Mouse (Mus musculus) lung, embryonic 16.5 days (tissue): Measurements from ENCODE around the gene Mgll. TPM values are rescaled to one million over a fixed set of nuclear protein-coding genes. Genes with fewer than 3 reads are reported as not detected.
A peak's percentile ranks its signal among the peaks of the same experiment; 100 is the strongest.

Source experiments
- ATAC-seq: fragments of 200-750 bp; cut with Nextera tagmentation; 2 replicates; pipeline ENCODE4 v1.8.0; 2017; ENCODE audit warnings: low read depth, mild to moderate bottlenecking, moderate library complexity
- H3K27ac ChIP-seq: fragments of 300-500 bp; sonication (generic); 2 replicates; pipeline ENCODE4 v1.5.1; 2014; ENCODE audit warnings: mild to moderate bottlenecking, control low read depth, low read length
- H3K27me3 ChIP-seq: fragments of 300-500 bp; sonication (generic); 2 replicates; pipeline ENCODE4 v1.6.1; 2014; ENCODE audit warnings: low read depth, low read length, mixed read lengths; ENCODE audit not compliant: control insufficient read depth, insufficient read depth
- H3K36me3 ChIP-seq: fragments of 300-500 bp; sonication (generic); 2 replicates; pipeline ENCODE4 v1.6.1; 2014; ENCODE audit warnings: low read length; ENCODE audit not compliant: control insufficient read depth, insufficient read depth
- H3K4me1 ChIP-seq: fragments of 300-500 bp; sonication (generic); replicated peaks from 2 replicates; pipeline ENCODE4 v1.6.1; 2014; ENCODE audit warnings: low read length, mixed read lengths; ENCODE audit not compliant: control insufficient read depth, insufficient read depth
- H3K4me2 ChIP-seq: fragments of 300-500 bp; sonication (generic); 2 replicates; pipeline ENCODE4 v1.6.1; 2014; ENCODE audit warnings: low read depth, low read length, control low read depth
- H3K4me3 ChIP-seq: fragments of 300-500 bp; sonication (generic); 2 replicates; pipeline ENCODE4 v1.5.1; 2014; ENCODE audit warnings: mild to moderate bottlenecking, low read length, control low read depth
- H3K9ac ChIP-seq: fragments of 300-500 bp; sonication (generic); 2 replicates; pipeline ENCODE4 v1.6.1; 2014; ENCODE audit warnings: low read length, control low read depth
- H3K9me3 ChIP-seq: fragments of 300-500 bp; sonication (generic); 2 replicates; pipeline ENCODE4 v1.6.1; 2016; ENCODE audit warnings: low read length; ENCODE audit not compliant: control insufficient read depth
- WGBS: fragments of 180-500 bp; shearing (Covaris S2); extraction: QIAGEN DNeasy Blood & Tissue Kit; methylation state at CpG from one replicate; pipeline ENCODE4 v1.1.7; 2014; 5-methylcytosine and 5-hydroxymethylcytosine counted together
- polyA plus RNA-seq: library from polyadenylated mRNA; unstranded; fragments of >200 nt; fragmentation: Nextera tagmentation; extraction: Ambion mirVana; gene quantifications from 2 replicates; pipeline ENCODE4 v1.2.1, GENCODE M21; 2015

Mgll gene
- polyA plus RNA-seq, 1 experiment from 2014 or later = 73.2 TPM

- no peak overlapping the region for H3K27ac ChIP-seq
- peaks cover 20% of the 10 kb centered on the region for H3K4me1 ChIP-seq
- ATAC-seq = peak; percentile 66
- H3K9ac ChIP-seq = no peak overlapping the region
- H3K9me3 ChIP-seq = no peaks in the 10 kb centered on the region
- H3K4me2 ChIP-seq = no peak overlapping the region
- H3K4me3 ChIP-seq = no peak overlapping the region
- WGBS = 39% methylated on average over 11 of the region's 11 CpGs
- no peaks in the 10 kb centered on the region for H3K27me3 ChIP-seq
- no peaks in the 10 kb centered on the region for H3K36me3 ChIP-seq
These were observed 97.7 kb downstream of the Mgll start for GRCm38 (mm10) chr6:88821901-88822300.

- Histone ChIP-seq H3K4me3 (no peak overlapping the region), H3K9me3 (no peaks in the 10 kb centered on the region), H3K9ac (no peak overlapping the region), H3K36me3 (no peaks in the 10 kb centered on the region), H3K27ac (no peak overlapping the region), H3K4me2 (no peak overlapping the region), H3K4me1 (peaks cover 22% of the 10 kb centered on the region), H3K27me3 (no peaks in the 10 kb centered on the region)
- no peak for ATAC-seq
- 71% methylated on average over 7 of the region's 7 CpGs for WGBS
These were observed 100.0 kb downstream of the Mgll start for GRCm38 (mm10) chr6:88824183-88824582.

DNA sequence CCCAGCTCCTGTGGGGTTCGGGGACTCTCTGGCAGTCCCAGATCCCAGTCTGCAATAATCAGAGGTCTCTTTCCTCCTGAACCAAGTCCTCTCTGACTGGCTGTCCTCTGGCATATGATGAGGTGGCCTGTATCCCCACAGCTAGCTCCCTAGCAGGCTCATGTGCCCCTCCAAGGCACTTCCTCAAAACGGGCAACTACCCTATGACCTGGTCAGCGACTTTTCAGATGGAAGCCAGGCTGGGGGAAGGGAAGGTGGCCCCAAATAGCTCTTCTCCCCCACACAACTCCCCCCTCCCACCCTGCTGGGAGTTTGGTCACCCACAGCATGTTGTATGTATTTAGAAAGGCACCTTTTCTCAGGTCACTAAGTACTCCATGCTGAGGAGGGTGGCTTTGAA is 101.9 kb downstream of the Mgll start:
- Histone ChIP-seq H3K4me3 (no peak overlapping the region), H3K9ac (no peak overlapping the region), H3K27ac (no peak overlapping the region), H3K4me1 (peaks cover 15% of the 10 kb centered on the region), H3K9me3 (no peaks in the 10 kb centered on the region), H3K27me3 (no peaks in the 10 kb centered on the region), H3K36me3 (no peaks in the 10 kb centered on the region), H3K4me2 (no peak overlapping the region)
- ATAC-seq = no peak
- WGBS = 56% methylated on average over 3 of the region's 3 CpGs

DNA sequence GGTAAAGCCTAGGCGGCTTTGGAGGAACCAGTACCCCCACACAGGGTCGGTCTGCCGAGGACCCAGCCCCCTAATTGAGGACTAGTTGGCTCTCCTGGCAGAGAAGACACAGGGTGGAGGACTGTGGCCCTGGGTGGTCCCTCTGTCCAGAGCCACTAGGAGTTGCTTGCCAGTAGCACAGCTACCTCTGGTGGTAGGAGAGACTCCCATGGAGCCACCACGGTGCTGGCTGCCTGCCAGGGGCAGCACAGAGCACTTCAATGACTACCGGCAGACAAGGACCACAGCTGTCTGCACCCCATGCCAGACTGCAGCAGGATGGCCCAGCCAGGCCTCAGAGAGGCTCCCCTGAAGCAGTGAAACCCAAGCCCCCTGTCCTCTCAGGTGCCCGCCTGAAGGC is 102.3 kb downstream of the Mgll start:
- Histone ChIP-seq H3K9me3 (no peaks in the 10 kb centered on the region), H3K27ac (no peak overlapping the region), H3K4me3 (no peak overlapping the region), H3K4me1 (peaks cover 12% of the 10 kb centered on the region), H3K9ac (no peak overlapping the region), H3K4me2 (no peak overlapping the region), H3K27me3 (no peaks in the 10 kb centered on the region), H3K36me3 (no peaks in the 10 kb centered on the region)
- 26% methylated on average over 6 of the region's 6 CpGs for WGBS
- ATAC-seq = peak; percentile 66

DNA sequence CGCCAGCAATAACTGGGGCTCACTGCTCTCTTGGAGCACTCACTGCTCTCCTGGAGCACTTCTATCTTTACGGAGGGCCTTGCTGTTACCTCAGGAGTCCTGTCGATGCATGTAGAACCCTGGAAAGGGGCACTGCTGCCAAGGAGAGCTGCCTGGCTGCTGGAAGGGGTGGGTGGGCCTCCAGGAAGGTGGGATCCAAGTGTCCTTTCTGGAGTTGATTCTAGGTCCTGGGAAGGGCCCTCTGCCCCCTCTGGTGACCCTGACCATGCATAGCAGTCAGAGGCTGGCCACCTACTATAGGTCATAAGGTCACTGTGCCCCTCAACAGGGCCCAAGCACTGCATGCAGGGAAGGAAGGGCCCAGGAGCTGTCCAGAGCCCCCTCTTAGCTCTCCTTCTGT is 102.8 kb downstream of the Mgll start:
- no peak overlapping the region for H3K4me3 ChIP-seq
- H3K4me2 ChIP-seq = no peak overlapping the region
- ATAC-seq = no peak
- H3K4me1 ChIP-seq = peaks cover 8% of the 10 kb centered on the region
- 50% methylated on average over 3 of the region's 3 CpGs for WGBS
- no peaks in the 10 kb centered on the region for H3K27me3 ChIP-seq
- no peaks in the 10 kb centered on the region for H3K9me3 ChIP-seq
- H3K27ac ChIP-seq = no peak overlapping the region
- H3K36me3 ChIP-seq = no peaks in the 10 kb centered on the region
- H3K9ac ChIP-seq = no peak overlapping the region

DNA sequence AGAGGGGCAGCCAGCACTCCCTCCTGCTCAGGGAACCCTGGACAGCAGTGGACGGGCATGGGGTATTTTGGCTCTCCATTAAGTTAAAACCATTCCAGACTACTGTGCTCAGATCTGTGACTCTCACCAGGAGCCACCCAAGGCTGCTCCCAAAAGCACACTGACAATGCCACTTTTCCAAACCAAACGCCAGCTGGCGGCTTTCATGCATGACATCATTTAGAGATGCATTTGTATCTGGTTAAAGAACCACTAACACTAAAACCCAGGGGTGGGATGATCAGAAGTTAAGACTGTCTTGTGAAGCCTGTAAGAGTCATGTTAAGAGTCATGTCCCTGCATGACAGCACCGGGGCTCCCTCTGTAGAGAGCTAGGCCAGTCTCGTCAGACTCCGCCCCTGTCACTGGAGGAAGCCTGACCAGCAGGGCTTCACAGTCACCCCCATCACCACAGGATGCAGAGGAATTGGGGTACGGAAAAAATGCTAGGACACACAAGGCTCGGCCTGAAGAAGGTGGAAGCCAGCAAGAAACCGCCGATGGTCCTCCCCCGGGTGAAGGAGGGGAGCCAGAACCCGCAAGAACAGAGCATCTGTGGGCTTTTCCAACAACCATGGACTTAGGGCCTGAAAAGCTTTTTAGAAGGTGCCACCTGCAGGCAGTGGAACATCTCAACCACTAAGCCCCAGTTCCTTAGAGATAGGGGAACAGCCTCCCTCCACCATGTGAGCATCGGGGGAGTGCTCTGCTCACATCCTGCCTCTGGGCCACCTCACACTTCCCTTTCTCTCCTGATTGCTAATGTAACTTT is 103.4 kb downstream of the Mgll start:
- Histone ChIP-seq H3K4me2 (no peak overlapping the region), H3K36me3 (no peaks in the 10 kb centered on the region), H3K4me3 (no peak overlapping the region), H3K9me3 (no peaks in the 10 kb centered on the region), H3K4me1 (peaks cover 7% of the 10 kb centered on the region), H3K27ac (no peak overlapping the region), H3K9ac (no peak overlapping the region), H3K27me3 (no peaks in the 10 kb centered on the region)
- ATAC-seq = no peak
- WGBS = 59% methylated on average over 13 of the region's 13 CpGs

DNA sequence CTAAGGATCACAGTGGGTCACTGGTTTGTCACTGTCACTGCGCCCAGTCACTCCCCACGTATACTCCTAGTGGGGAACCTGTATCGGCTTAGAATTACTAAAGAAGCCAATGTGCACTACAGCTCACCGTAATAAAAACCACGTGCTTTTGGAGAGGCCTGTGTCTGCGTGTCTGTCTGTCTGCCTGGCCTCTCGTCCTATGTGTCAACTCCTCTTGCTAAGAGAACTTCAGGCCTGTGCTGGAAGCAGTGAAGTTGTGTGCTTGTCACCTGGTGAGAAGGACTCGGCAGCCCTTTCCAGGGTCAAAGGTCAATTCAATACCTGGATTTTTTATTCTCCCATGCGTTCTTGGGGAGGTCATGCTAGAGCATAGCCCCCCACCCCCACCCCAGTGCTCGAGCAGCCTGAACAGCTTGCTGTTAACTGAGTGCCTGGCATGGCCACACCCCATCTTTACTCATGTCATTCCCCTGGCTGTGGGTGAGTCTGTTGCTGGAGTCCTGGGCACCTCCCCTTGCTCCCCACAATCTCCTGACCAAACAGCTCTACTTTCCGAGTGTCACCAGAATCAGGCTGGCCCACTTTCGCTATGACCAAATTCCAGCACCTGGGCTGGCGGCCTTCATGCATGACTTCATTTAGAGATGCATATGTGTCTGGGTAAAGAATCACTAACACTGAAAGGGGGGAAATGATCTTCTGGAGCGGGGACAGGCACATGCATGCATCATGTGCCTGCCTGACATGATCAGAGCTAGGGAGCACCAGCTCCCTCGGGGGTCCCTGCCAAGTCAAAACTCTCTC is 104.2 kb downstream of the Mgll start:
- no peak for ATAC-seq

DNA sequence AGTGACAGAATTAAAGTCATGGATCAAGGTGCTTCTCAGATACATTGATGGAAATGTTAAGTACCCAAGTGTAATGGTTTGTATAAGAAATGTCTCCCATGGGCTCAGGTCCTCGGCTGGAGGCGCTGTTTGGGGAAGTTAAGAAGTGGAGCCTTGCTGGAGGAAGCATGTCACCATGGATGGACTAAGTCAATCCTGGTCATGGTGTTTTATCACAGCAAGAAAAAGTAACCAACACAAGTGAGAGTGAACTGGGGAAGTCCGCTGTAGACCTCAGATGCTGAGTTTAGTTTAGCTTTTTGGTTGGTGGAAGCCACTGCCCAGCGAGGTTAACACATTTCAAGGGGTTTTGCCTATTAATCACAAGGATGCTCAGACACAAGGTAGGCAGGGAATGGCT is 105.4 kb downstream of the Mgll start:
- Histone ChIP-seq H3K36me3 (no peaks in the 10 kb centered on the region), H3K27me3 (no peaks in the 10 kb centered on the region), H3K4me1 (peaks cover 7% of the 10 kb centered on the region), H3K9ac (no peak overlapping the region), H3K9me3 (no peaks in the 10 kb centered on the region), H3K4me3 (no peak overlapping the region), H3K4me2 (no peak overlapping the region), H3K27ac (no peak overlapping the region)
- 85% methylated on average over 4 of the region's 4 CpGs for WGBS
- ATAC-seq = no peak

More for the DNA sequence above, 104.2 kb downstream of the Mgll start:
- H3K27me3 ChIP-seq = no peaks in the 10 kb centered on the region
- no peak overlapping the region for H3K4me2 ChIP-seq
- no peak overlapping the region for H3K4me3 ChIP-seq
- no peak overlapping the region for H3K9ac ChIP-seq
- WGBS = 71% methylated on average over 15 of the region's 15 CpGs
- no peaks in the 10 kb centered on the region for H3K9me3 ChIP-seq
- H3K4me1 ChIP-seq = peaks cover 7% of the 10 kb centered on the region
- no peak overlapping the region for H3K27ac ChIP-seq
- H3K36me3 ChIP-seq = no peaks in the 10 kb centered on the region

- H3K36me3 ChIP-seq = no peaks in the 10 kb centered on the region
- no peak overlapping the region for H3K4me2 ChIP-seq
- H3K9me3 ChIP-seq = no peaks in the 10 kb centered on the region
- whole genome bisulfite sequencing = 81% methylated on average over 6 of the region's 6 CpGs
- H3K9ac ChIP-seq = no peak overlapping the region
- H3K4me3 ChIP-seq = no peak overlapping the region
- ATAC-seq = no peak
- no peak overlapping the region for H3K27ac ChIP-seq
- peaks cover 7% of the 10 kb centered on the region for H3K4me1 ChIP-seq
- no peaks in the 10 kb centered on the region for H3K27me3 ChIP-seq
These were observed 106.0 kb downstream of the Mgll start for GRCm38 (mm10) chr6:88830112-88830702.
